In genomic region chr7:71041388-71041787, GRCm38 (mm10) we compare ENCODE assay signal across 21 mouse cellular contexts.
A peak's percentile ranks its signal among the peaks of the same experiment; 100 is the strongest.
DNase-seq lines count a peak whose midpoint lies in the region; ATAC-seq and TF ChIP-seq lines count a peak whose summit lies in the region.
"Had no signal": no experiment of that assay in that cellular context is flagged by ENCODE, and none has a peak within 500 bp of the region (broad histone marks: within the 10 kb centered on the region; RNA-seq: fewer than 3 reads in every experiment).

No protein-coding gene starts in this region.

- 0 out of 2 replicates have a peak, but pooled peaks cover 1% of the 10 kb centered on the region for H3K27me3 ChIP-seq in cerebellum, adult 2 months (ENCODE audit: control insufficient read depth, insufficient read depth, low read length)
- no peaks in the 10 kb centered on the region for H3K27me3 ChIP-seq in hindbrain, postnatal 0 days (ENCODE audit: insufficient read depth, low read length)
- no peaks in the 10 kb centered on the region for H3K27me3 ChIP-seq in hindbrain, embryonic 12.5 days
- H3K27me3 ChIP-seq: forebrain, embryonic 13.5 days; heart, embryonic 15.5 days had no signal

- TF ChIP-seq POLR2A in cerebellum, adult 2 months (IDR thresholded peaks at IDR 0.05; ENCODE audit: borderline replicate concordance, insufficient read depth, low read length) = no peak

- TF ChIP-seq CTCF in cerebellum, adult 2 months (IDR thresholded peaks at IDR 0.05; ENCODE audit: borderline replicate concordance, insufficient read depth, low read depth, low read length) = no peak
- TF ChIP-seq CTCF in hindbrain, postnatal 0 days (IDR thresholded peaks at IDR 0.05; ENCODE audit: low read depth) = no peak

- H3K36me3 ChIP-seq in hindbrain, postnatal 0 days (ENCODE audit: insufficient read depth, low read length) = no peaks in the 10 kb centered on the region
- H3K36me3 ChIP-seq in hindbrain, embryonic 12.5 days = no peaks in the 10 kb centered on the region
- H3K36me3 ChIP-seq: forebrain, embryonic 10.5 days; heart, embryonic 15.5 days; hindbrain, embryonic 10.5 days had no signal

- 17% methylated on average over 3 of the region's 3 CpGs for WGBS in cerebellum, adult 2 months
- 66% methylated on average over 3 of the region's 3 CpGs for WGBS in hindbrain, postnatal 0 days
- 78% methylated on average over 3 of the region's 3 CpGs for WGBS in hindbrain, embryonic 12.5 days

- no peak for ATAC-seq in hindbrain, postnatal 0 days
- ATAC-seq in hindbrain, embryonic 12.5 days (ENCODE audit: low FRiP score) = no peak
- ATAC-seq: activated CD4-positive, CD25-positive, alpha-beta regulatory T cell, adult 4 months; forebrain, embryonic 13.5 days; forebrain, embryonic 16.5 days; intestine, postnatal 0 days had no signal

- H3K4me1 ChIP-seq in cerebellum, adult 2 months (ENCODE audit: control insufficient read depth, insufficient read depth, low read length) = no peaks in the 10 kb centered on the region
- H3K4me1 ChIP-seq in hindbrain, postnatal 0 days (ENCODE audit: insufficient read depth, low read length) = no peaks in the 10 kb centered on the region
- H3K4me1 ChIP-seq in hindbrain, embryonic 12.5 days = no peaks in the 10 kb centered on the region
- H3K4me1 ChIP-seq: heart, embryonic 15.5 days had no signal

- no peak overlapping the region for H3K27ac ChIP-seq in cerebellum, adult 2 months (ENCODE audit: insufficient read depth, low read length)
- H3K27ac ChIP-seq in hindbrain, postnatal 0 days = no peak overlapping the region
- H3K27ac ChIP-seq in hindbrain, embryonic 12.5 days = no peak overlapping the region
- H3K27ac ChIP-seq: forebrain, embryonic 10.5 days; forebrain, embryonic 13.5 days; heart, embryonic 15.5 days; hindbrain, embryonic 10.5 days; hindbrain, embryonic 14.5 days had no signal

- H3K9ac ChIP-seq in hindbrain, postnatal 0 days (replicated peaks; ENCODE audit: low read length) = no peak overlapping the region
- no peak overlapping the region for H3K9ac ChIP-seq in hindbrain, embryonic 12.5 days
- H3K9ac ChIP-seq: forebrain, embryonic 13.5 days; heart, embryonic 15.5 days; hindbrain, embryonic 14.5 days had no signal

- H3K4me3 ChIP-seq in cerebellum, adult 2 months (replicated peaks; ENCODE audit: insufficient read depth, low read depth, low read length) = no peak overlapping the region
- H3K4me3 ChIP-seq in hindbrain, postnatal 0 days (ENCODE audit: low read length) = no peak overlapping the region
- H3K4me3 ChIP-seq in hindbrain, embryonic 12.5 days = no peak overlapping the region
- H3K4me3 ChIP-seq: forebrain, embryonic 10.5 days; forebrain, embryonic 13.5 days; heart, embryonic 15.5 days; hindbrain, embryonic 10.5 days had no signal

- no peaks in the 10 kb centered on the region for H3K9me3 ChIP-seq in hindbrain, postnatal 0 days (ENCODE audit: low read length)
- no peaks in the 10 kb centered on the region for H3K9me3 ChIP-seq in hindbrain, embryonic 12.5 days (replicated peaks)
- H3K9me3 ChIP-seq: forebrain, embryonic 10.5 days; forebrain, embryonic 13.5 days; heart, embryonic 15.5 days; hindbrain, embryonic 10.5 days had no signal

- peak; percentile 15 to 59 for DNase-seq in cerebellum, adult 2 months
- no peak for DNase-seq in cerebellum, adult 8-10 months
- peak; percentile 69 to 76 for DNase-seq in cerebellum, postnatal 25 days
- DNase-seq in cerebellum, adult 18-20 months = no peak
- DNase-seq in hindbrain, postnatal 0 days (ENCODE audit: low spot score) = peak; percentile 18
- DNase-seq: adrenal gland, adult 8-10 months; adrenal gland, postnatal 25 days; gastrocnemius, postnatal 10 days; gastrocnemius, postnatal 36 days; heart, postnatal 10 days; heart, postnatal 36 days had no signal

- no peak overlapping the region for H3K4me2 ChIP-seq in hindbrain, postnatal 0 days (ENCODE audit: low read depth, low read length)
- H3K4me2 ChIP-seq in hindbrain, embryonic 12.5 days (replicated peaks) = no peak overlapping the region
- H3K4me2 ChIP-seq: forebrain, embryonic 13.5 days; heart, embryonic 11.5 days; heart, embryonic 15.5 days; hindbrain, embryonic 14.5 days had no signal

Comparison
In these comparisons a context has a peak if more than half of its experiments do, and no peak if none do; other contexts are left out.
1. DNase-seq: peak in cerebellum, adult 2 months (2 of 2), cerebellum, postnatal 25 days (2 of 2) and hindbrain, postnatal 0 days (single experiment); none in cerebellum, adult 8-10 months (single experiment) and cerebellum, adult 18-20 months (0 of 2).